Mouse (Mus musculus): ENCODE data around the gene Basp1.
"Not testable (repeated sequence)": the region's sequence is repeated elsewhere in the genome, so short reads cannot be mapped to it uniquely, and the experiment has no call there.

The Basp1 gene

DNA sequence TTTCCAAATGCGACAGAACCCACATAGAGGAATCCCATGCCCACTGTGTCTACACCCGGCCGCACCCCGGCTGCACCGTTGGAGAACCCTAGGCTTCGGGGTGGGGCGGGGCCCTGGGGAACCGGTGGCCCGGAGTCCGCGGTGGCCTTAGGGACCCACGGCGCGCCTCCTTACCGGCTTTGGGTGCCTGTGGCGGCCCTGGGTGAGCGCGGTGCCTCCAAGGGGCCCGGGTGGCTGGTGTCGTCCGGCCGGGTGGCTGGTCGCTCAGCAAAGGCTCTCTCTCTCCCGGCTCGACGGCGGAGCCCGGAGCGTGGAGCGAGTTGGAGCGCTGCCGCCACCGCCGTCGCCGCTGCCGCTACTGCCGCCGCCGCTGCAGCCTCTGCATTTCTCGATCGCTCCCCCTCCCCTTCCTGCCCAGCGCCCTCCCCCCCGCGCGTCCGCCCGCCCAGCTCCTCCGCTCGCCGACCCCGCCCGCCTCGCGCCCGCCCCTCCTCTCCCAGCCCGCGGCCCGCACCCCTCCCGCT, at the start of gene Basp1:
Gene Basp1 (minus strand): TSS at position 387 of the 524 bp plus-strand sequence.
- peak; percentile 77 to 80 for DNase-seq

GRCm38 (mm10) chr15:25463076-25463475, 49.5 kb upstream of the Basp1 start:
- not testable (repeated sequence) for DNase-seq

DNA sequence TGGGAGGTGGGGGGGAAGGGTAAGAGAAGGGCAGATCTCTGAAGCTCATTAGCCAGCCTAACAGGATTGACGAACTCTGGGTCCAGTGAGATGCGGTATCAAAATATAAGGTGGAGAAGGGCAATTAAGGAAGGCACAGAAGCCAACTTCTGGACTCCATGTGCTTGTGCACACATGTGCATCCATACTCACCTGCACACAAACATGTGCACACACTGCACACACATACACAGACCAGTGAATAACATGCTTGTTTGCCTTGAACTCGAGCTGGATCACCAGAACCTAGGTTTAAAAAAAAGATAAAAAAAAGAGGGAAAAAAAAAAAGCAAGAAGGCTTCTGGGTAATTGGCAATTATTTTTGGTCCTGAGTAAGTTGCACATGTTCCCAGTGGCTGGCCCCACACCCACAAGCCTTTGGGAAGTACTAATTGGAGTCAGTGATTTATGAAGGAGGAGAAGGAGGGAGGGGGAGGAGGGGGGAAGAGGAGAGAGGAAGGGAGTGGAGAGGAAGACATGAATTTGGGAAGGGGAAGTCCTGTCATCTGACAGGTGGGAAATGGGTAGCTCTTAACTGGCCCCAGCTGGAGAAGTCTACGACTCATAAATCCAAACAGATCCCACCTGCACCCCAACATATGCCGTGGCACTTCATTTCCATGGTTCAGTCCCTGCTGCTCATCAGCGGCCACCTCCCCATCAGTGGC, 48.6 kb upstream of the Basp1 start:
- DNase-seq, result no peak

DNA sequence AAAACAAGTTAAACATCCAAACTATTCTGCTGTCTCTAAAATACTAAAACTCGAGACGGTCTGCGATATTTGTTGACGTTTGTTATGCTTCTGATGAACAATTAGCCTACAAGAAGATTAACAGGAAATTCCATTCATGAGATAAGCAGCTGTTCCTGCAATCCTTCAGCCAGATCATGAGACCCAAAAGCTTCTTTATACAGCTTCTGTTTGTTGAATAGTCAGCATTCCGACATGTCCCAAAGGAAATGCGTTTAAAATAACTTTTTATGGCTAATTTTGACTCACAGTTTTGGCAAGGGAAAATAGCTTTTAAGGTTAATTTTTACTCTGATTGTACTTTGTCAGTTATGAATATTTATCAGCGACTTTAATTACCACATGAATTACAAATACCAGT, 46.3 kb upstream of the Basp1 start:
- no peak for DNase-seq

- no peak for DNase-seq
These were observed 43.9 kb upstream of the Basp1 start for GRCm38 (mm10) chr15:25457421-25457820.

- DNase-seq, result no peak
These were observed 40.0 kb upstream of the Basp1 start for GRCm38 (mm10) chr15:25453538-25453937.

GRCm38 (mm10) chr15:25449348-25449747, 35.8 kb upstream of the Basp1 start:
- no peak for DNase-seq

DNA sequence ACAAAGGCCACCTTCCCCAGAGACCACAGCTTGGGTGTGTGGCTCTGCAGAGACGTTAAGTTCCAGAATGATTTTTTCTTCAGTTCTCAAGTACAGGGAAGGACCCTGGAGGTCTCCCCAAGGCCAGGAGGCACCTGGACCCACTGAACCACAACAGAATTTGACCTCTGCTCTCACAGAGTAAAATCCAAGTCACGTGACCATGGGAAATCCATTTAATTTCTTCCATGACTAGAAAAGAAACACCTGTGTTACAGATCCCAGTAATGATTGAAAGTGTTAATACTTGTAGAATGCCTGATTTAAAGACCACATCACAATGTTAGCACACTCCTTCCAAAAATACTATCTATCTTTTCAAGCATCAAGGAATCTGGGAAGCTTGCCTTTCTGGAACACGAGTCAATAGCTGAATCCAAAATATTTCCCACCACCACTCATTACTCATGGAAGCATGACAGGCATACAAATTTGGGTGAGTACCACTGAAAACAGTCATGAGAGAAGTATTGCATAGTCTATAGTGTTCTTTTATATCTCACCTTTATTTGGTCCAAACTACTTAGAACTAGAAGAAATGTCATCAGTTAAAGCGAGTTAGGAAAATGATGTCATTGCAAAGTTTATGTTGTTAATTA, 35.3 kb upstream of the Basp1 start:
- DNase-seq, result no peak

DNA sequence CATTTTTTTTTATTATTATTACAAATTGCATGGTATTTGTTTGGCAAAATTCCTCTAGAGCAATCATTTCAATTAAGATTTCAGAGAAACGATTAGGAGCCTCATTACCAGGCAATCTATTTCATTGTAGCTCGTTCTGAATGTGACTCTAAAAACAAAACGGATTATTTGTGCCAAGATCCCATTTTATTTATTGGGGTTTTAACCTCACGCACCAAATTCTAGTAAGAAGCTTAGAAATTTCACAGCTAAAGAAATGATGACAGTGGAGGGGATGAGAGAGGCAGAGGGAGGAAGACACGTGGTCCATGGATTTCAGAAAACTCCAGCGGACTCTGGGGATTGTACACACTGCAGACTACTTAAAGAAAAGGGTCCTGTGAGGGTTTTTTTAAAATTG, 33.6 kb upstream of the Basp1 start:
- DNase-seq, result no peak

DNA sequence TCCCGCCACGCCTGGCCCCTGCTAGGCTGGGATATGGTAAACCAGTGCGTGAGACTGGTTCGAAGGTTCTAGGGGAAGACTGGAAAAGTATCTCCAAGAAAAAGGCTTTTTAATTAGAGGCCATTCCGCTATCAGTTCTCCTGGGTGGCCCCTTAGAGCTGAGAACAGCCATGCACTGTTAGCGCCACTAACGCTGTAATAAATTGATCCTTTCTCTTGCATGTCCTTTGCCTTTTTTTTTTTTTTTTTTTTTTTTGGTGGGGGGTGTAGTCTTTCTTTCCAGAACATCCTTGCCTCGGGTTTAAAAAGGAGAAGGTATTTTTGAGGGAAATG, 32.6 kb upstream of the Basp1 start:
- no peak for DNase-seq

GRCm38 (mm10) chr15:25445361-25446154, 32.0 kb upstream of the Basp1 start:
- no peak for DNase-seq

GRCm38 (mm10) chr15:25444208-25444607, 30.6 kb upstream of the Basp1 start:
- DNase-seq, result no peak

DNA sequence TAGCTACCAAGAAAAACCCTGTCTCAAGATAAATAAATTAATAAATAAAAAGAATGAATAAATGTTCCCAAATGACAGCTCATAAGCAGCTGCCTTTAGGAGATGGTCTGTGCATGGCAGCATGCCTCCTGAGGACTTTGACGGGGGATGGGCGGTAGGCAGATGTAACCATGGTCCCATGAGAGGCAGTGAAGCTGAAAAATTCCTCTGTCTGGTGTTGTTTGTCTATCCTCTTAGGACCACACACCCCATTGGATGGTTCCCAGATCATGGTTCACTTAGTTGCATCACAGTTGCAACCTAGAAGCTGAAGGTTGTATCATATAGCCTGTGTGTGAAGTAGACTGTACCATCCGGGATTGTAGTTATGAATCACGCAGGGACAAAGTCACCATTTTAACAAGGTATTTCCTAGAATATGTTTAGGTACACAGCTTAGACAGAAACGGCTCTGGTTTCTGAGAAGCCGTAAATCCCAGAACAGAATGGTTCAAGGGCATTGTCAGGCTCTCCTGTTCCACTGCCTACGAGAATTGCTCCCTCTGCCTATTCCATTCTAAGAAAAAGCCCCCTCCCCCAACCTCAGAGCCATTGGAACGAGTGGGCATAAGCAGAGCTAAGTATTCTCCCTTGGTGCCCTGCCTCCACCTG, 29.7 kb upstream of the Basp1 start:
- DNase-seq, result no peak

GRCm38 (mm10) chr15:25441868-25442185, 28.3 kb upstream of the Basp1 start:
- no peak for DNase-seq

GRCm38 (mm10) chr15:25440991-25441867, 27.7 kb upstream of the Basp1 start:
- DNase-seq, result peak; percentile 30 to 58

- no peak for DNase-seq
These were observed 26.8 kb upstream of the Basp1 start for GRCm38 (mm10) chr15:25440317-25440716.

DNA sequence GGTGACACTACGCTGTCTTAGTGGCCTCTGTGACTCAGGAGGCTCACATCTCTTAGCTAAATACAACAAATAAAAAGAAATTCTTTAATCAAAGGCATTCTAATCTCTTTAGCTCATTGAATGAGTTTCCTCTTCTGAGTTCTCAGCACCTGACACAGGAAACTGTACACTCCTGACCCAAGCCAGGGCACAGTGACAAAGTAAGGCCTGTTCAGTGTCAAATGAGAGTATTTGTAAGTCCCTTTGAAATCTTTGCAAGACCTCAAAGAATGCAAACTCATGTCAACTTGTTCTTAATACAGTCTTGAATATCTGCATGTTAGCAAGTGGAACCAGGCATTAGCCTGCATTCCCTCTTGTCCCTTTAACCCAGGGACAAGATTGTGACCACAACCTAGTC, 18.8 kb upstream of the Basp1 start:
- DNase-seq, result no peak

DNA sequence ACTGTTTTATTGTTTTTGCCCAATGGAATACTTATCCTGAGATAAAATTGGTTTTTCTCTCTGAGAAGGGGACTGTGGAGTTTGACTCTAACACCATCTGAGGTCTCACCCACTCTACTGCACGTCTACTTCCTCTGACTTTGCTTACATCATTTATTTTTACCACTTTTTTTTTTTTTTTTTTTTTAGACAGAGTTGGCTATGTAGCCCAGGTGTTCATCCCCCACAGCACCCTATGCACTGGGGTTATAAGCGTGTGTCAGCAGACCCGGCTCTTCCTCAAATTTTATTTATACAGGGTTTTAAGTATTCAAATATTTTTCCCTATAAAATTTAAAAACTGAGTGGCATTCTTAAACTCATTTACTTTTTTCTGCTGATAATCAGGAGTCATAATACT, 16.6 kb upstream of the Basp1 start:
- DNase-seq, result peak in 1 of 2 experiments; percentile 7

GRCm38 (mm10) chr15:25429007-25429406, 15.4 kb upstream of the Basp1 start:
- DNase-seq, result no peak

DNA sequence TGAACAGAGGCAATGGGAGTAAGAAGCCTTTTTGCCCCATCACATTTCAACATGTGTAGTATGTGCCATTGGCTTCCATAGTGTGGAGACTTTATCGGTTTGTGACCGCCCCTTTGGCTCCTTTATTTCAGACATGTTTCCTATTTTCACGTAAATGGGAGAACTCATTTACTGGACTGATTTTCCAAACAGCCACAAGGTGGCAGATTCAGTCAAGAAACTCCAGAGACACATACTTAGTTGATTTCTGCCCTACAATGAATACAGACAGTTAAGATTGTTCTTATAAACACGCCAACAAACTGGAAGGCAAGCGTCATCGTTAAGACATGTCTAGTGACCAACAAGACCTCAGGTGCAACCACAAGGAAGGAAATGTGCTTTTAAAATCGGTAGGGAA, 15.0 kb upstream of the Basp1 start:
- no peak for DNase-seq

DNA sequence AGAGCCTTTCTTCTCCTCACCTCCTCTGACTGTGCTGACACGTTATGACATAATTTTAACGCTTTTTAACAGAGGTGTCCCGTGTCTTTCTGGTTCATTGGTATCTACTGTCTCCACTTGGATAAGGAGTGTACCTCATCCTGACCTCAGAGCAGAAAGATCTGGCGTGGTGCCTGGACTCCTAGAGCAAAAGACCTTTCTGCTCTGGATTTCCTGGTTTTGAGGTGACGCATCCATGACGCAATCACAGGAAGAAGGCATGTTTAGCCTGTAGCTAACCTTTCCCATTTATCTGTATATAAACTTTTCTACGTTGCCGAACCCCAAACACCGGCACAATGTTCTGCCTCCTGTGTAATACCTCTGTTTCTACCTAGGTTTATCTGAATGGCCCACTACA, 6.7 kb upstream of the Basp1 start:
- DNase-seq, result no peak

DNA sequence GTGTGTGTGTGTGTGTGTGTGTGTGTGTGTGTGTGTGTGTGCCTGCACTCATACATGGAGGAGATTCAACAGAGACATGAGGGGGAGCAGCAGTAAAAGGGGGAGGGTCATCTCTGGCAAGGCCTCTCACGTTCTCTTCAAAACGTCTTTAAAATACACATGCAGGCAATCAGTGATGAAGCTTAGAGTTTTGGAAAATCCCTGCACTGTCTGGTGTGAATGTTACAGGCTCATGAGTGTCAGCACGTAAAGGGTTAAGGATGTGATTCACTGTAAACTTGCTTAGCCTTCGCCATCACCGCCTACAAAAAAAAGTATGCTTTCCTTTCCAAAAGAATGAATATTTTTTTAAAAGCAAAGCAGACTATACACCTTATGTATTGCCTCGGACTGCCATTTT, 2.8 kb upstream of the Basp1 start:
- no peak for DNase-seq
